Mouse (Mus musculus): ENCODE measurements around the gene 1700024G13Rik.

1700024G13Rik gene

DNA sequence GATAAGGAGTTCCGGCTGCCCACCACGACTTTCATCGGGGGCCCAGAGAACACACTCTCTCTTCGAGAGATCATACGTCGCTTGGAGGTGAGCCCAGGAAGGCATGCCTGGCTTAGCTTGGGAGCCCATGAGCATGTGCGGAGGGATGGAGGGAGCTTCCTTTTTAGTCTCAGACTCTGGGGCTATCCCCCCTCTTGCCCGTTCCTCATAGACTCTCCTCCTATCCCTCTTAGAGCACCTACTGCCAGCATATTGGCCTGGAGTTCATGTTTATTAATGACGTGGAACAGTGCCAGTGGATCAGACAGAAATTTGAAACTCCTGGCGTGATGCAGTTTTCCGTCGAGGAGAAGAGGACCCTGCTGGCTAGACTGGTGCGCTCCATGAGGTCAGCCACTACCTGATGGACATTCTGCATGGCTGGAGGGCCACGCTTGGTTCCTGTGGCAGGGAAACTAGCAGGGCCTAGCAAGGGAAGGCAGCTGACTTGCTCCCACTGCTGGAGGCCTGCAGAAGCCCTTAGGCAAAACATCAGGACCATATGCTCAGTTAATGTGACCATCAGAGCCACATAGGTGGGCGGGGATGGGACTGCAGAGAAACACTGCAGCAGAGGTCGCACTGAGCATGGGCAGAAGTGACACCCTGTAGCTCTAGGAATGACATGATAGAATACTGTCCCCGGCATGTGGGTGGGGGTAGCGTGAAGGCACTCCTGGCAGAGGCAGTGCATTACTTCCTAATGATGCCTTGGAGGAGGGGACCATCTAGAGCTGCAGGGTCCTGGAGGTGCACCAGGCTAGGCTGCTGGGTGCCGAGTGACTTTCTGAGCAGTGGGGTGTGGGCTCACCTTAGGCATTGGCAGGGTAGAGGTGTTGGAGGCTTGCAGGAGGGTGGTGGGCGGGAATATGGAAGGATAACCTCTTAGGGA, 55.4 kb downstream of the 1700024G13Rik start:
- in situ Hi-C loops (cut with MboI, MseI), result loop anchor here in 1 of 2 experiments (5.0 kb wide), 1 partner anchor 95 kb away; no protein-coding TSS in a partner anchor

DNA sequence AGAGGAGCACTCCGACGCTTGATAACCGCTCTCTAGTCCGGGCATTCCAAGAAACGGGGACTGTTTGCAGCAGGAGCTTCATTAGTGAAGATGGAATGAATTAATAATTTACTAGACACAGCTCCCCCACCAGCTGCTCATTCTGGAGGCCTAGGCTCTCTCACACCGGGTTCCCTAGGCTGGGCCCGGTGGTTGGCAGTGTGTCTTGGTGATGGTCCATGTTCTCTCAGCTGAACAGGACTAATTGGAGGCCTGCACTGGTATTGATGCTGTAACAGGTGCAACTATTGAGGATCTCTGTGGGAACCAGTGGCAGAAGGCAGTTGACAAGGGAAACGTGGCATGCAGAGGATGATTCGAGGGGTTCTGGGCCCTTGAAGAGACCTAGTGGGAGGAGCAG, 60.8 kb downstream of the 1700024G13Rik start:
- in situ Hi-C loops (cut with MboI, MseI), result no loop called here

Data from T-helper 17 cell (primary cell).